Mouse (Mus musculus) G1E (cell line): Measurements from ENCODE around the gene Aldh3b1.

ENCODE experiments used
- CTCF ChIP-seq: IDR thresholded peaks from 2 replicates; pipeline ENCODE4 v1.5.1; 2012; ENCODE audit warnings: low read depth, low read length, inconsistent platforms, mixed read lengths
- TAL1 ChIP-seq: conservative IDR thresholded peaks from 2 replicates; pipeline ENCODE4 v1.6.1; 2012; ENCODE audit warnings: low read depth, low read length, inconsistent platforms, mixed read lengths

DNA sequence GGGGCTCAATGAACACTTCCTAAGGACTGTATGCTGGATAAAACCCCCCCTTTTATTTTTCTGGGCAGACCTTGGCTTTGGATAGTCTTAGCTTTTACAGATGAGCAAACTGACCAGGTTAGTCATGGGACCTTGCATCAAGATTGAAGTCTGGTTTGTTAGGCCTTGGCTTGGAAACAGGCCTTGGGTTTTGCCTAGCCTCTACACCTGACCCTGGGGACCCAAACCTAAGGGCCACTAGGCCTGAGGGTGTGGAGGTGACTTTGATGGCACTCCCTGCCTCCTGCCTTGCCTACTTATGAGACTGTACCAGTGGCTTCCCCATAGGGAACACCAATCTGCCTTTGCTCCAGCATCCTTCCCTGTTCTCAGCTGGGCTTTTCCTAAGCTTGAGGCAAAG lies 9.7 kb downstream of the Aldh3b1 start:
- TF ChIP-seq CTCF (no peak), TAL1 (no peak)
